Mouse (Mus musculus) heart, postnatal 4 days (tissue): ENCODE data around the gene Ppp4r1. TPM values are rescaled to one million over a fixed set of nuclear protein-coding genes. Genes with fewer than 3 reads are reported as not detected.

Experiments used
- DNase-seq: peaks from one replicate; pipeline ENCODE4 v3.0.0; 2021
- total RNA-seq, 2 experiments: library from RNA; stranded (reverse); gene quantifications; 2 replicates each; pipeline ENCODE4 v1.2.3; 2021

Gene Ppp4r1
- total RNA-seq, 2 experiments from 2014 or later: 79.8 to 83.0 TPM

GRCm38 (mm10) chr17:65857617-65858016, 75.2 kb downstream of the Ppp4r1 start:
- DNase-seq: no peak

GRCm38 (mm10) chr17:65862579-65862978, 80.2 kb downstream of the Ppp4r1 start:
- peak; percentile 55 for DNase-seq

- DNase-seq: no peak
Measured at GRCm38 (mm10) chr17:65863830-65864229, 81.5 kb downstream of the Ppp4r1 start.

- peak; percentile 31 for DNase-seq
Measured at GRCm38 (mm10) chr17:65864742-65865141, 82.4 kb downstream of the Ppp4r1 start.

GRCm38 (mm10) chr17:65865265-65865664, 82.9 kb downstream of the Ppp4r1 start:
- DNase-seq: no peak

GRCm38 (mm10) chr17:65866201-65866600, 83.8 kb downstream of the Ppp4r1 start:
- DNase-seq: no peak

GRCm38 (mm10) chr17:65867996-65868395, 85.6 kb downstream of the Ppp4r1 start:
- no peak for DNase-seq

DNA sequence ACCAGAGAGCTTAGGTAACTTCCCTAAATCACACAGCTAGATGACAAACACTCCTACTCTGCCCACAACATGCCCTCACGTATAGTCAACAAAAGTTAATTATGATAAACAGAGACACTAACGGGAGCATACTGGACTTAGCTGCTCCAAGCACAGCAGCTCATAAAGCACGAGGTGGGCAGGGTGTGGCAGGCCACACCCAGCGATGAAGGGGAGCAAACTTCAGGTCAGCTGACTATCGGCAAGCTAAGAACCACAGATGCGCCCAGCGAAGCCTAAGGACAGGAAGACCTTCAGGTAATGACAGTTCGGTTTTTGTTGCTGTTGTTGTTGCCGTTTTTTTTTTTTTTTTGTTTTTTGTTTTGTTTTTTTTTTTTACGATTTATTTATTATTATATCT, 87.3 kb downstream of the Ppp4r1 start:
- no peak for DNase-seq

DNA sequence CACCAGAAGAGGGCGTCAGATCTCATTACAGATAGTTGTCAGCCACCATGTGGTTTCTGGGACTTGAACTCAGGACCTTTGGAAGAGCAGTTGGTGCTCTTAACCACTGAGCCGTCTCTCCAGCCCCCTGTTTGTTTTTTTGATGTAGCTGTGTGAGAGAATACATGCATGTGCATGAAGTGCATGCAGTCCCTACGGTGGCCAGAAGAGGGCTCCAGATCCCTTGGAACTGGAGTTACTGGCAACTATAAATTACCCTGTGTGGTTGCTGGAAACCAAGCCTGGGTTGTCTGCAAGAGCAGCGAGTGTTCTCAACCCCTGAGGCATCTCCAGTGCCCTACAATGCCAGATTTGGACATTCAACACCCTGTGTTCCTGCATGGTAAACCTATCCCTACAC, 87.8 kb downstream of the Ppp4r1 start:
- DNase-seq: peak; percentile 86

DNA sequence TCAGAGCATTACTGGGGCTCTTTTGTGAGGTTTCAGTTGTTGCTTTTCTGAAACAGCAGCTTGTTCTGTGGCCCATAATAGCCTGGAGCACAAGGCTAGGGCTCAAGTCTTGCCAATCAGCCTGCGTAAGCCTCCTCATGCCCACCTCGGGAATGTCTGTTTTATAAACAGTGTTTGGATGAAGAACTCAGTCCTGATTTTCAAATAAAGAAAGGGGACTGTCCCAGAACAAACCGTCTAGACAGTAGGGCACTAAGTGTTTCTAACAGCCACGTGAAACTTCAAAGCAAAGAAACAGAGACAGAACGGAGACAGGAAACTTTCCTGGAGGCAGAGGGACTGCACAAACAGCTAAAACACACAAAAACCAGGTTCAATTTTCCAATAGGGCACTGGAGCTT, 89.3 kb downstream of the Ppp4r1 start:
- DNase-seq: no peak

- DNase-seq: no peak
Measured at GRCm38 (mm10) chr17:65872051-65872450, 89.7 kb downstream of the Ppp4r1 start.

- peak; percentile 51 for DNase-seq
Measured at GRCm38 (mm10) chr17:65872652-65873051, 90.3 kb downstream of the Ppp4r1 start.

- no peak for DNase-seq
Measured at GRCm38 (mm10) chr17:65873156-65873555, 90.8 kb downstream of the Ppp4r1 start.

GRCm38 (mm10) chr17:65873834-65874233, 91.5 kb downstream of the Ppp4r1 start:
- DNase-seq: no peak

- no peak for DNase-seq
Measured at GRCm38 (mm10) chr17:65877026-65877425, 94.7 kb downstream of the Ppp4r1 start.

- peak; percentile 58 for DNase-seq
Measured at GRCm38 (mm10) chr17:65884061-65884669, 101.8 kb downstream of the Ppp4r1 start.

GRCm38 (mm10) chr17:65884691-65885397, 102.5 kb downstream of the Ppp4r1 start:
- peak; percentile 99 for DNase-seq

DNA sequence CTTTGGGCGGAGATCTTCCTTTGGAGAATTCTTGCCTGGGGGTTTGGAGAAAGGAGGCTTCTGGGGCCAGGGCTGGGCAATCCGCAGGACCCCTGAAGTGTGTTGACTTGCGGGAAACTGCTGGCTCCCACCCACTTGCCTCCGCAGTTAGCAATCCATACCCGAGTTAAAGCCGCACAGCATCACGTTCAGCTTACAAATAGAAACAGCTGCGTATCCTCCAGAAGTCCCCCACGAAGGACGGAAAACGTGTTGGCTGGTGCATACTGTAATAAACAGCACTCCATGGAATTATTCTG, 103.0 kb downstream of the Ppp4r1 start:
- DNase-seq: no peak

- DNase-seq: no peak
Measured at GRCm38 (mm10) chr17:65885697-65886529, 103.5 kb downstream of the Ppp4r1 start, which contains the start of gene Ralbp1. Ralbp1 (minus strand) TSS chr17:65885798.

GRCm38 (mm10) chr17:65886571-65886970, 104.2 kb downstream of the Ppp4r1 start:
- peak; percentile 25 for DNase-seq

DNA sequence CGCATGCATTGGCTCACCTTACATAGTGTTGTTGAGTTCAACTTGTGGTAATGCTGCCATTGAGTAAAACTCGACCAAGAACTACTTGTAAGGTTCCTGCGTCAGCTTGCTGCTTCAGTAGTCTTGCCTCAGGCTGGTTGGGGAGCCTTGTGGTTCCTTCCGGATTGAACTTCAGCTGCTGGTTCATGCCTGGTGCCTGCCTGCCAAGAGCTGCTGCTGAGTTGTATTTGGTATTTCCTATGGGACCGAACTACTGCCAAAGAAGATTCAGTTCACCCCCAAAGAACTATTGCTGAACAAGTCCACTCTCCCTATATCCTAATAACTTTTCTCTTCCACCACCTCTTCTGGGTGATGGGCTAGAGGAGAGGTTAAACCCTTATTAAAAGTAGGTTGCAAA, 107.1 kb downstream of the Ppp4r1 start:
- no peak for DNase-seq
